ENCODE assay signal across 8 mouse cellular contexts in genomic region chr15:96638173-96638572, GRCm38 (mm10). TPM values are rescaled to one million over a fixed set of nuclear protein-coding genes. Genes with fewer than 3 reads are reported as not detected.
DNase-seq lines count a peak whose midpoint lies in the region; ATAC-seq lines count a peak whose summit lies in the region.

No protein-coding gene starts in this region.

- no peak overlapping the region for H3K9ac ChIP-seq in hindbrain, embryonic 11.5 days (ENCODE audit: low read depth, low read length)
- no peak overlapping the region for H3K9ac ChIP-seq in heart, embryonic 14.5 days (ENCODE audit: low read length)

- no peaks in the 10 kb centered on the region for H3K27me3 ChIP-seq in hindbrain, embryonic 10.5 days (ENCODE audit: insufficient read depth, poor library complexity, severe bottlenecking)
- no peaks in the 10 kb centered on the region for H3K27me3 ChIP-seq in hindbrain, embryonic 11.5 days (ENCODE audit: control insufficient read depth, insufficient read depth, low read length)
- no peaks in the 10 kb centered on the region for H3K27me3 ChIP-seq in heart, embryonic 14.5 days (ENCODE audit: control insufficient read depth, insufficient read depth, low read length)

- no peak for ATAC-seq in hindbrain, embryonic 11.5 days (ENCODE audit: low FRiP score)
- ATAC-seq in heart, embryonic 14.5 days (ENCODE audit: insufficient number of reproducible peaks, insufficient read depth, low FRiP score, low read depth): no peak

- H3K36me3 ChIP-seq in hindbrain, embryonic 10.5 days: peaks cover 67% of the 10 kb centered on the region
- H3K36me3 ChIP-seq in hindbrain, embryonic 11.5 days (ENCODE audit: control insufficient read depth, insufficient read depth, low read length): peaks cover 26% of the 10 kb centered on the region
- peaks cover 20% of the 10 kb centered on the region; the same call in 1 of the 2 replicates for H3K36me3 ChIP-seq in heart, embryonic 14.5 days (ENCODE audit: control insufficient read depth, insufficient read depth, low read length)

- H3K4me1 ChIP-seq in hindbrain, embryonic 10.5 days (replicated peaks): peaks cover 36% of the 10 kb centered on the region
- peaks cover 6% of the 10 kb centered on the region; the same call in 1 of the 2 replicates for H3K4me1 ChIP-seq in hindbrain, embryonic 11.5 days (replicated peaks; ENCODE audit: control insufficient read depth, insufficient read depth, low read length)
- H3K4me1 ChIP-seq in heart, embryonic 14.5 days (ENCODE audit: control insufficient read depth in 2 of 2, insufficient read depth in 2 of 2, low read length in 2 of 2): peaks cover 14 to 38% of the 10 kb centered on the region in 2 experiments

- intact Hi-C loops in left cerebral cortex, postnatal 14 days (cut with DNase I): no loop called here

- peak; percentile 20 for DNase-seq in hindbrain, embryonic 10.5 days (ENCODE audit: low spot score)
- no peak for DNase-seq in hindbrain, embryonic 11.5 days (ENCODE audit: low spot score)
- peak; percentile 69 for DNase-seq in MN1 (ENCODE audit: low spot score)
- peak; percentile 55 for DNase-seq in lung, postnatal 25 days (ENCODE audit: low spot score)
- peak; percentile 70 for DNase-seq in thymus, postnatal 0 days (ENCODE audit: low spot score)
- DNase-seq in kidney, postnatal 10 days: no peak
- no peak for DNase-seq in left cerebral cortex, postnatal 14 days (ENCODE audit: low spot score in 2 of 2)

- peaks cover 43% of the 10 kb centered on the region for H3K9me3 ChIP-seq in hindbrain, embryonic 10.5 days
- peaks cover 5% of the 10 kb centered on the region; the same call in 1 of the 2 replicates for H3K9me3 ChIP-seq in hindbrain, embryonic 11.5 days (ENCODE audit: control insufficient read depth, low read length)
- H3K9me3 ChIP-seq in heart, embryonic 14.5 days (ENCODE audit: control insufficient read depth, low read length): no peaks in the 10 kb centered on the region

- no peak overlapping the region for H3K4me2 ChIP-seq in hindbrain, embryonic 11.5 days (replicated peaks; ENCODE audit: low read depth, low read length)
- H3K4me2 ChIP-seq in heart, embryonic 14.5 days (ENCODE audit: low read length): 0 out of 2 replicates have a peak overlapping the region, but pooled peaks have one; percentile 4

- 81% methylated on average over 10 of the region's 10 CpGs for WGBS in hindbrain, embryonic 10.5 days
- 75% methylated on average over 10 of the region's 10 CpGs for WGBS in hindbrain, embryonic 11.5 days
- 48% methylated on average over 10 of the region's 10 CpGs for WGBS in heart, embryonic 14.5 days

- H3K4me3 ChIP-seq in hindbrain, embryonic 10.5 days: no peak overlapping the region
- no peak overlapping the region for H3K4me3 ChIP-seq in hindbrain, embryonic 11.5 days (ENCODE audit: low read depth, low read length)
- H3K4me3 ChIP-seq in heart, embryonic 14.5 days (ENCODE audit: control insufficient read depth in 1 of 2, insufficient read depth in 1 of 2, low read depth in 1 of 2, low read length in 2 of 2): no peak overlapping the region

- no peak overlapping the region for H3K27ac ChIP-seq in hindbrain, embryonic 10.5 days
- no peak overlapping the region for H3K27ac ChIP-seq in hindbrain, embryonic 11.5 days (ENCODE audit: low read depth, low read length)
- H3K27ac ChIP-seq in heart, embryonic 14.5 days (replicated peaks in 1 of 2; ENCODE audit: control insufficient read depth in 1 of 2, insufficient read depth in 1 of 2, low read depth in 2 of 2, low read length in 2 of 2): 0 out of 4 replicates have a peak overlapping the region, but pooled peaks of 1 of the 2 experiments have one; percentile 6

RNA-seq across cellular contexts. Expression of gene Slc38a1, which starts 4.5 kb away (rescaled TPM):
- 109 and 113 TPM in 2 replicates for polyA plus RNA-seq in hindbrain, embryonic 10.5 days (2016; fragmentation: Nextera tagmentation; extraction: Ambion mirVana)
- 133 and 149 TPM in 2 replicates for polyA plus RNA-seq in hindbrain, embryonic 11.5 days (2014; fragmentation: Nextera tagmentation; extraction: Ambion mirVana)
- polyA plus RNA-seq in heart, embryonic 14.5 days (2014; fragmentation: Nextera tagmentation; extraction: Ambion mirVana): 72.8 and 80.8 TPM in 2 replicates
- 125 and 126 TPM in 2 replicates for polyA plus RNA-seq in thymus, postnatal 0 days (2015; fragmentation: Nextera tagmentation; extraction: Ambion mirVana)
- 10 to 100 TPM; 88.3 to 90.2 TPM for total RNA-seq in left cerebral cortex, postnatal 14 days (2021)

Comparison
In these comparisons a context has a peak if more than half of its experiments do, and no peak if none do; other contexts are left out.
1. DNase-seq: peak in hindbrain, embryonic 10.5 days (single experiment), MN1 (single experiment), lung, postnatal 25 days (single experiment) and thymus, postnatal 0 days (single experiment); none in hindbrain, embryonic 11.5 days (single experiment), kidney, postnatal 10 days (single experiment) and left cerebral cortex, postnatal 14 days (0 of 2).